Mouse (Mus musculus) frontal cortex, postnatal 14 days (tissue): ENCODE results near the gene Slc29a2.
A peak's percentile ranks its signal among the peaks of the same experiment; 100 is the strongest.
"Not testable (repeated sequence)": the region's sequence is repeated elsewhere in the genome, so short reads cannot be mapped to it uniquely, and the experiment has no call there.

Experiments
- DNase-seq, 2 experiments: peaks; one replicate each; pipeline ENCODE4 v3.0.0; 2022; ENCODE audit warnings: low spot score in 2 of 2

Gene Slc29a2

DNA sequence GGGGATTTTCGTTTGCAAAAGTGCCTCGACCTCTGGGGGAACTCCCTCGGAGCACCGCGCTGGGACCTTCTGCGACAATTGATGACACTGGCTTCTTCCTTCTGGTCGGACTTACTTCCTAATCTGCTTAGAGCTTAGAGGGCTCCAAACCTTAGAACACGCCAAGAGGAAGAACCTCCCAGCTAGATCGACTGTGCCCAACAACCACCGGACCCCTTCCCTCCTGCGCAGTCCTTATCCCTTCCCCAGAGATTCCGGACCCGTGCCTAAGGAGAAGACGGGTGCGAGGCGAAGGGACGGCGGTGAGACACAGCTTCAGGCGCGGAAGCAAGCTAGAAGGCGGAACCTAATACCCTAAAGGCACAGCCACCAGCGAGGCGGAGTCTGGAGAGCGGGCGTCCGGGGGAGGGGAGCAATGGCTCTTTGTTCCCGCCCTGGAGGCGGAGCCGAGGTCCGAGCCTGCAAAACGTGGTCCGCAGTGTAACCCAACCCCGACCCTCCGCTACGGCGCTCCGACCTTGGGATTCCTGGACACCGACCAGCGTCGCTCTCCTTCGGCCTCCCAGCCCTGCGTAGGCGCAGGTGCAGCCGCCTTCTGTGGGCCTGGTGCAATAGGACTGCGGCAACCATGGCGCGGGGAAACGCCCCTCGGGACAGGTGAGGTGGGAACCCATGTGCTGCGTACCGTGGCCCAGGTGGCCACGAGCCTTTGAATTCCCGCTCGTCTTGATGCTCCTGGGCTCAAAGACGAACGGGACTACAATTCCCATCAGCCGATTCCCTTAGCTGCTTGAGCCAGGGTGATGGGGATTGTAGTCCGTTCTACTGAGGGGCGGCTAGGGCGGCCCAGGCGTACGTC lies at the start of gene Slc29a2:
TSS of gene Slc29a2 (plus strand) at position 240 of the 859 bp plus-strand sequence.
- peak; percentile 82 to 84 for DNase-seq

DNA sequence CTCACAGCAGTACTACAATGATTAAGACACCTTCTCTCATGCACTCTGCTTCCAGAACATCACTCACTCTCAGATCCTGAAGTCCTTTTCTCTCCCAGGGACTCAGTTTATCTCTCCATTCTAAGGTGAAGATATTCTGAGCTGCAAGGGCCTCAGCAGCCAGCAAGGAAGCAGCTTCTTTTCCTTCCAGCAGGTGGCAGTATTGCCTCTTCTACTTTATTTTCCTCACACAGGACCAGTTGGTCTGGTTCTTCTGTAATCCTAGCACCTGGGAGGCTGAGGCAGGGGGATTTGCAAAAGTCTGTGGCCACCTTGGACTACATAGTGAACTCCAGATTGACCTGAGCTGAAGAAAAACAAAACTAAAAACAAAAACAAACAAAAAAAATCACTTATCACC lies 41.9 kb upstream of the Slc29a2 start:
- DNase-seq, result no peak

DNA sequence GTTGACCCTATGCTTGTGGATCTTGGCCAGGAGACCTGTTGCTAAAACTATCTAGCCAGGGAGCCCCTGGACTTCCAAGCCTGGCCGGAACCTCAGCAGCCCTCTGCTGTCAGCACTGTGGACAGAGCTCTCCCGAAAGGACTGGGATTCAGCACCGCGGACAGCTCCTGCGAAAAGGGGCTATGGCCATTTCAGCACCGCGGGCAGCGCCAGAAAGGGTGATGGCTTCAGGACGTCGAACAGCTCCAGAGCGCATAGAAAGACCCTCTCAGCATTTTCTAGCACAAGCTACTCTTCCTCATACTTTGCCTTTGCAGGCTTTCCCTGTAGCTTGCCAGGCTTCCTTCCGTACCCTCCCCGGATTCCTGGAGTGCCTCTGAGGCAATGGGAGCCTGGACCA lies 34.6 kb upstream of the Slc29a2 start:
- peak in 1 of 2 experiments; percentile 62 for DNase-seq

DNA sequence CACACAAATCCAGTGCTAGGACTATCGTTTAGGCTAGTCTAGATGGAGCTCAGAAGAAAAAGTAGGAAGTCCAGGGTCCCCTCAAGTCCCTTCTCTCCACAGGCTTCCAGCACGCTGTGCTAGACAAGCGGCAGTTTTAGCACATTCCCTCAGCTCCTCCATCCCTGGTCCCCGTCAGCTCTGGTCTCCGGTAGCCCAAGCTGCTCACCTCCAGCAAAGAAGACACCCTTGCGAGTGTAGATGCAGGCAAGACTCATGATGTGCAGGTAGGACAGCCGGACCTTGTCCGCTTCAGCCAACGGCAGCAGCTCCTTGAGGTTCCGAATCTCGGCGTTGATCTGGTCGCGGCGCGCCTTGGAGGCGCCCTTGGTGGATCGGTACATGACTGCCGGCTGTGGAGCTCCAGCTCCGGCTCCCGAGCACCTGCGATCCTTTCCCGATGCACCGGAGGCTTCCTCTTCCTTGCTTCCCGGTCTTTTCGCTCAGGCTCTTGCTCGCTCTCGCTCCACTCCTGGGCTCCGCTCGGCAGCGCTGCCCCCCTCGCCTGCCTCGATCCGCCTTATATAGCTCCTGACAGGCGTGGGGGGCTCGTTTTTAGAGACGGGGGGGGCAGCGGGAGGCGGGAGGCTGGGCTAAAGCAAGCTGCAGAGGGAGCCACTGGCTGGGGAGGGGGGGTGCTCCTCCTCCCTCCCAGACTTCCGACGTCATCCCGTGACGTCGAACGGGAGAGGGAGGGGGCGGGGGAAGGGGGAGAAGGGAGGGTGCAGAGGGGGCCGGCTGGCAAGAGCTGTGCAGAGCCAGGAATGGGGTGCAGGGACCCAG lies 34.0 kb upstream of the Slc29a2 start:
- DNase-seq, result peak; percentile 67 to 79

DNA sequence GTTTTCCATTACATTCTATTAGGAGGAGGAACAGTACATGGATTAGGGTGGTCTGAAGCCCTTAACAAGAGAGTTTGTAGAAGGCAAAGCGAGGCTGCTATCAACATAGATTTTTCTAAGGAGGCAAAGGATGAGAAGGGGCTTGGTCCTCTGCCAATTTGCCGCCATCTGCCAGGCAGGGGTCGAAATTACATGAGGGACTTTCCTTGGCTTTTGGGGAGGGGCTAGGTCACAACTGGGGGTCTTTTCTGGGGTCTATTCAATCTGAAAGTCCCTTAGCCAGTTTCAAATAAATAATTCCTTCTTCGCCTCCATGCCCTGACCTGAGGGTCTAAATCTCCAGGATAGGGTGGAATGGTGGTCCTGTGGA lies 33.4 kb upstream of the Slc29a2 start, which contains the start of gene Npas4:
TSS of gene Npas4 (minus strand) at position 61 of the 370 bp plus-strand sequence.
- no peak for DNase-seq

DNA sequence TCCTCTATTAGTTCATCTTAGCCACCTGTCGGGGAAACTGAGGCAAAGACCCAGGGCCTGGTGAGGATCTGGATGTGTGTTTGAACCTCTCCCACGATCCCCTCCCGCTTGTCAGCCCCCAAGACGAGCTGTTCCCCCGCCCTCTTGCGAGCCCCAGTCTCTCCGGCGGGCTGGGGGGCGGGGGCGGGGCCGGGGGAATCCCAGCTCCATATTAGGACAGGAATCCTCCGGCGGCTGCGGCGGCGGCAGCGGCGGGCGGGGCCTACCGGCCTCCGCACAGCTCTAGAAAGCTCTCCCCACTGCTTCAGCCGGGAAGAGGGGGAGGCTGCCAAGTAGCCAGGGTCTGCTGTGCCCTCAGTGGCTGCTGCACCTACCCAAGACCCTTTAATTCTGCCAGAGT lies 32.9 kb upstream of the Slc29a2 start:
- peak in 1 of 2 experiments; percentile 48 for DNase-seq

DNA sequence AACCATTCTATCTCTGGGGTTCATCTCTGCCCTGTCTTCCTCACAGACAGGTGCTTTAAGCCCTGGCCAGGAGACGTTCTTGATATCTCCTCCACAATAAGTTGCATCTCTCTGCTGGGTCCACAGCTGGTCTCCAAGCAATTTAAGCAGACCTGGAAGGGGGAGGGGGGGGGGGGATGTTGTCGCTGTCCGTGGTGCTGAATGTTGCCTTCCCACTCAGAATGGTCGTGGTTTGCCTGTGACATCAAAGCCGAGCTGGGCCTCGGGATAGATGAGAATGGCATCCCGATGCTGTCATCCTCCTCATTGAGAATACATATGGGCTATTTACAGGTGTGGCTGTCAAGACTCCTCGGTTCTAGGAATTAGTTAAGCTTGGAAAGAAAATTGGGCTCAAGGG lies 31.3 kb upstream of the Slc29a2 start:
- DNase-seq, result no peak

DNA sequence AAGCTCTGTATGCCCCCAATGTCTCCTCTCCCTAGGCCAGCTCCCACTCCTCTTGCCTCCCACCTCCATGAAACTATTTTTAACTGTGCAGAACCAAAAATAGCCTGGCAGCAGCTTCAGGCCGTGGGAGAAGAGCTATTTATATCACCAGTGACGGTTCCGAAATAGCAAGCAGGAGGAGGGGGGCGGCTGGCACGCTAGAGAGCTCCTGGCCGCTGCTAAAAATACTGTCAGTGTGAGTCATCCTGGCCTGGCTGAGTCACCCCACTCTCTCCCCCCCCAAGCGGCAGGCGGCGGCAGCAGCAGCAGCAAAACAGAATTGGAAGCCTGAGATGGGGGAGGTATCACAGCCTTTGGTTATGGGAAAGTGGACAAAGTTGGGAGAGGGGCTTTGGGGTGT lies 30.8 kb upstream of the Slc29a2 start:
- peak; percentile 68 to 82 for DNase-seq

DNA sequence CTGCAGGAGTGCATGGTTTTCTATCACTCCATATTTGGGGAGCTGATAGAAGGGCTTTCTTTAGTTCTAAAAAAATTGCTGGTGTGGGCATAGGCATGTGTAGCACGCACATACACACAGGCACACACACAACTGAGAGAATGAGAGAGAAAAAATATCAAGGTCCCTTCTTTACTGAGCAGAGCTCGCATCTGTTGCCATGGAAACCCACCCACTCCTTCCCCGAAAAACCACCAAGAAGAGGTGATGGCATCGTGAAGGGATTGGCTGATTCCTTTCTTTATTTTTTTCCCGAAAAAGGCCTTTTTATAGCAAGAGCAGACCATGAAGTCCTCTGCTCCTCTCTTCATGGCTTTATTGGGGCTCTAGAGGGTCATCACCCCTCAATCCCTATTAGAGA lies 29.6 kb upstream of the Slc29a2 start:
- DNase-seq, result peak; percentile 78 to 85

DNA sequence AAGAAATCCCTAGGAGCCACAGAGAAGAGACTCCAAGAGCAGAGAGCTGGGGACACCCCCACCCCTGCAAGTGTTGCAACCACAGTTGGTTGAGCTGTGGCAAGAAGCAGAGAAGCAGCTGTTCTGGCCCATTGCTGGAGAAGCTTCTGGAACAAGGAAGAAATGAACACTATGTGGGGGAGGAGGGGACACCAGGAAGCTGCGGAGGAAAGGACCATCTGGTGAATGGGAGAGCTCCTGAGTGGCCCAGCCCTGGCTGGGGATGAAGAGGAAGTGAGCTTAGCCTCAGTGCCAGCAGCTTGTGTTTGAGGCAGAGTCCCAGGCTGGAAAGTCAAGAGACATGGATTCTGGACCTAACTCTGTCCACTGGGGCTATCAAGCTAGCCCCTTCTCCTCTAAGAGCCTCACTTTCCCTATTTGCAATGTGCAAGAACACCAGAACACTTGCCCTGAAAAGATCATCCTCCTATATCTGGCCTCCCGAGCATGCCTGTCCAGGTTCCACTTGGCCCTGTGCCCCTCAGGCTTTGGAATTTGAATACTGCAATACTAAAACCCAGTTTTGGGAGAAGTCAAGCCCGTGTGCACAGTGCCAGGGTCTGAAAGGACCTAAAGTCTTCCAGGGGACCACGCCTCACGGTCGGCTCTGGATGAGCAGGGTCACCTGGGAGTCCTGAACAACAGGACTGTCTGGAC lies 24.1 kb upstream of the Slc29a2 start:
- no peak for DNase-seq

DNA sequence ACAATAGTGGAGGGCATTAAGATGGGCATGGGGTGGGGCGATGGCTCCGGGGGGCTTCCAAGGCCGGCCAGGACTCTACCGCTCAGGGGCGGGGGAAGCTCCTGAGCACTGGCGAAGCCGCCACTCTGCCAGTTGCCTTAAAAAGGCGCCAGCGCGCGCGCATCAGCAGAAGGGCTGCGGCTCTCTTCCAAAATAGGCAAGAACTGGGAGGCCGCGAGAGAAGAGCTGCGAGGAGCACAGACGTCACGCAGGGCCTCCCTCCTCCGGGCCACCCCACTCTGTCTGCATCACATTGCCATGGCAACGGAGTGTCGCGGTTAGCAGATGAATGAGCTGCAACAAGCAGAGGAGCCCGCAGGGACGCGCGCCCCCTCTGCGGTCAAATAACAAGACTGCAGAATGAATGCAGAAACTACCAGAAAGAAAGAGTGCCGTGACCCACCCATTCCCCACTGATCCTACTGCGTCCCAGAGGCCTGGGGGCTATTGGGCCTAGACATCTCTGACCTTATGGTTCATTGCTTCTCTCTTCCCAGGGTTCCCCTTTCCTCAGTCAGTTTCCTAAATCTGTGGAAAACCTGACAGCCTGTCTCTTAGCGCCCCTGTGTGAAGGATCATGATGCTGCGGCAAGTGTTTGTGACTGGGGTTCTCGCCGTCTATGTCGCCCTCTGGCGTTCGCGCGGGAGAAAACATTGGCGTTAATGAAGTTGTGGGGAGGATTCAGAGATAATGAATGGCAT lies 21.8 kb upstream of the Slc29a2 start:
- peak; percentile 90 to 95 for DNase-seq

DNA sequence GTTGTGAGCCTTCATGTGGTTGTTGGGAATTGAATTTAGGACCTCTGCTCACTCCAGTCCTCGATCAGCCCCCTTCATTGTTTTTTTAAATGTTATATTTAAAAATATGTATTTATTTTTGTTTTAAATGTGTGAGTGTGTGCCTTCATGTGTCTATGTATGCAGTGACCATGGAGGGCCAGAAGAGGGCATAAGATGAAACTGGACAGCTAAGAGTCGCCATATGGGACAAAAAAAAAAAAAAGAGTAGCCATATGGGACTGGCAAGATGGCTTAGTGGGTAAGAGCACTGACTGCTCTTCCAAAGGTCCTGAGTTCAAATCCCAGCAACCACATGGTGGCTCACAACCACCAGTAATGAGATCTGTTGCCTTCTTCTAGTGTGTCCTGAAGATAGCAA lies 20.0 kb upstream of the Slc29a2 start:
- DNase-seq, result not testable (repeated sequence)

DNA sequence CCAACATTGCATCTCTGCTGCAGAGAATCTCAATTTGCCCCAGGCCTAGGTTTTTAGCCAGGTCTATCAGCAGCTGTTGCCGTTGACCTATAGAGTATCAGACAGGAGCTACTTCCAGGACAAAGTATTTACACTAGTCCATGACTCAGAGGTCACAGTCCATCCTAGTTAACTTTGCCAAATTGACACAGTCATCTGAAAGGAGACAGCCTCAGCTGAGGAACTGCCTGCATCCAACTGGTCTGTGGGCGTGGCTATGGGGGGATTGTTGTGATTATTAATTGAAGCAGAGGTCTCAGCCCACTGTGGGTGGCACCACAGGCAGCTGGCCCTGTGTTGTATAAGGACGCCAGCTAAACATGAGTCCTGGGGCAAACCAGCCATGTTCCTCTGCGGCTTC lies 18.7 kb upstream of the Slc29a2 start:
- DNase-seq, result no peak

DNA sequence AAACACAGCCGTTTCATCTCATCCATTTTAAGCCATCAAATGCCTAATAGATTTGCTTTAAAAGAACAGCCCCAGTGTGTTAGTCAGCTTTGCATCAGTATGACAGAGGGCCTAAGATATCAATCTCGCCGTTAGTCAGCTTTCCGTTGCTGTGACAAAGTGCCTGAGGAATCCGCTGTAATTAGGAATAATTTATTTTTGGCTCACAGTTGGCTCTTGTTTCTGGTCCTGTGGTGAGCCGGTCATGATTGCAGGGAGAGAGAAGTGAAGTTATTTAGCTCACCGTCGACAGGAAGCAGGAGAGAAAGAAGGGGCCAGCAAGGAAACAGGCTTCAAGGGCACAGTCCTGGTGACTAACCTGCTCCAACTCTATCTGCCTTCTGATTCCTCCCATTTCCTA lies 10.5 kb upstream of the Slc29a2 start:
- no peak for DNase-seq

DNA sequence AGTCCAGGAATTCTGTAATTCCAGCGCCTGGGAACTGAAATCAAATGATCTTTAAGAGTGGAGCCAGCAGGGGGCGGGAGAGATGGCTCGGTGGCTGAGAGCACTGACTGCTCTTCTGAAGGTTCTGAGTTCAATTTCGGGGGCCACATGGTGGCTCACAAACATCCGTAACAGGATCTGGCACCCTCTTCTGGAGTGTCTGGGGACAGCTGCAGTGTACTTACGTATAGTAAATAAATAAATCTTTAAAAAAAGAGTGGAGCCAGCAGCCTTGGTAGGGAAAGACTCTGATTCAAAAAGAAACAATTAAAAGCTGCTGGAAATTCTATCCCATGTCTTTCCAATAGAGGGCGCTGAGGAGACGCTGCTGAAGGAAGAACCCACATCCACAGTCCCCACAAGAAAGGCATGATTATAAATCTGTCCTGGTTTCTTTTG lies 8.7 kb upstream of the Slc29a2 start:
- no peak for DNase-seq

DNA sequence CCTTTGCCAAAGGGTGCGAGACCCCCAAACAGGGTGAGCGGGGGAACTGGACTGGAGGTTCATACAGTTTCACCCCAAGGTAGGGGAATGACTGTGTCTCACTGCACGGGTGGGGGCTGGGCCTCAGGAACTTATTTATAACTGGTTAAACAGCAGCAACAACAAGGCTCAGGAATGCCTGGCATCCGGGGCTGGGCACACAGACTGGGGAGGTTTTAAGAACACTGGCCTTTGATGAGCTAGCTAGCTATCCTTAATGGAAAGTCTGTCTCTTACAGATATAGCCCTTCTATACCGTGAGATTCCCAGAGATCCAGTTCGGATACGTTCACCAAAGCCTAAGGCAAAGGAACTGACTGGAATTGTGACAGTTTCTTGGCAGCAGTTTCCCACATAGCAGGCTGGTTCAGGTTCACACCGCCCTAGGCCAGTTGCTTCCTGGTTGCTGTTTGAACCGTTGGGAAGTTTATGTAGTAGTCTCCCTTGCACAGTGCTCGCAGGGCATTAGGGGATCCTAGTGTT lies 7.4 kb upstream of the Slc29a2 start:
- DNase-seq, result no peak

DNA sequence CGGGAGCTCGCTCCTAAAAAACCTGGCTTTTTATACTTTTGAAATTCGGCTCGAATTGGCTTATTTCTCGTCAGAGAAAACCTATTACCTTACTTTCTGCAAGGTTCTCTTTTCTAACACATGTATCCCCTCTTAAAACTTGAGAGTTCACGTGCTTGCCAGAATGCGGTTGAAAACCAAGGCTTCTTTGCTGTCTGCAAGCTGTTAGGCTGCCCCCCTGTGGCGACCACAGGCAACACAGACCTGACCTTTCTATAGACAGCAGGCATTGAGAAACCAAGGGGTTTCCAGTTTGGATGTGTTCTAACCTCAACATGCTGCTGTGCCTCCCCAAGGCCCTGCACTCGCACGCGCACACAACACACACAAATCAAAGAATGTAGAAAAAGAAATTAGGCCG lies 6.9 kb upstream of the Slc29a2 start:
- peak in 1 of 2 experiments; percentile 54 for DNase-seq

DNA sequence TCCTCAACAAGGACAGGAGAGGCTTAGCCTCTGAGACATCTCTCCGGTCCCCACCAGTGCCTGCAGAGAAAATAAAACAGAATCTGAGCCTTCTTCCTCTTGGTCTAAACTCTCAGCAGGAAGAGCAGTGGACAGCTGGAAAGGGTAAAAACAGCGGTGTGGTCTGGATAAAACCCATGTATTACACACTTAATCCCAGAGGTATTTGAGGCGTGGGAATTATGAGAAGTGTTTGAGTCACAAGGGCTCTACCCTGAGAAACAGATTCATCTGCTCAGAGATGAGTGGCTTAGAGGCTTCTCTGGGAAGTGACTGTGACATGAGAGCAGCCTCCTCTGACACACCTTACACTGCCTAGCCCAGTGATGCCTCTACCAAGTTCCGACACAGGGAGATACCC lies 6.0 kb upstream of the Slc29a2 start:
- DNase-seq, result no peak

DNA sequence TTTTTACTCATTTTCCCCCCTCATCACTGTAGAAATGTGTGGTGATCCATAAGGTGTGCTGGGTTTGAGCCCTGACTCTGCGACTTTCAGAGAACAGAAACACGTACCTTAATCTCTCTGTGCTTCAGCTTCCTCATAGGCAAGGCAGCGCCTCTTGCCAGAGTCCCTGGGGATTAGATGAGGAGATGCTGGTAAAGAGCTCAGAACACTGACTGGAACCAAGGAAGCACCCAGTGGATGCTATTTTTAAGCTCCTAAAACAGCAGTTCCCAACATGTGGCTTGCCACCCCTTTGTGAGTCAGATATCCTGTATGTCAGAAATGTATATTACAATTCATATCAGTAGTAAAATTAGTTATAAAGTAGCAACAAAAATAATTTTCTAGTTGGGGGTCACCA lies 5.5 kb upstream of the Slc29a2 start:
- no peak for DNase-seq

DNA sequence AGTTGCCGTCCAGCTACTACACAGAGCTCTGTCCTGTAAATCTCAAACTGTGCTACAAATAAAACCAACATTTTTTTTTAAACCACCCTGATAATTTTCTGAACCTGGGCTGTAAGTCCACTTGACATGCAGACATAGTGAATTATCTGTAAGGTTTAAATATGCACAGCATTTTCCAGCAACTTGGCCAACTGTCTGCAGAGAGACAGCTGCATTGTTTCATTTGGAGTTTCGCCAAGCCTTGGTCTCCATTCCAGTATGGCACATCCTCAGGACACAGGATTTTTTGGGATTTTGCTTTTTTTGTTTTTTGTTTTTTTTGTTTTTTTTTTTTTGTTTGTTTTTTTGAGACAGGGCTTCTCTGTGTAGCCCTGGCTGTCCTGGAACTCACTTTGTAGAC lies 2.2 kb upstream of the Slc29a2 start:
- no peak for DNase-seq

DNA sequence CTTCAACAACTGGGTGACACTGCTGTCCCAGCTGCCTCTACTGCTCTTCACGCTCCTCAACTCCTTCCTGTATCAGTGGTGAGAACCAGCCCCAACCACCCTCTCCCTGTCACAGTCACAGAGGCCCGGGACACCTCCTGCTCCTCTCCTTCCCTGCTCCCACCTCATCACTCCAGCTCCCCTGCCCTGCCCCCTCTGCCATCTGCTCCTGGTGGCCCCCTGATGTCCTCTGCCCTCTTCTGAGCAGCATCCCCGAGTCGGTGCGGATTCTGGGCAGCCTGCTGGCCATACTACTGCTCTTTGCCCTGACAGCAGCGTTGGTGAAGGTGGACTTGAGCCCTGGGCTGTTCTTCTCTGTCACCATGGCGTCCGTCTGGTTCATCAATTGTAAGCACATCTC lies 2.5 kb downstream of the Slc29a2 start:
- no peak for DNase-seq
